ENCODE assay signal across 9 mouse cellular contexts in the genomic region with DNA sequence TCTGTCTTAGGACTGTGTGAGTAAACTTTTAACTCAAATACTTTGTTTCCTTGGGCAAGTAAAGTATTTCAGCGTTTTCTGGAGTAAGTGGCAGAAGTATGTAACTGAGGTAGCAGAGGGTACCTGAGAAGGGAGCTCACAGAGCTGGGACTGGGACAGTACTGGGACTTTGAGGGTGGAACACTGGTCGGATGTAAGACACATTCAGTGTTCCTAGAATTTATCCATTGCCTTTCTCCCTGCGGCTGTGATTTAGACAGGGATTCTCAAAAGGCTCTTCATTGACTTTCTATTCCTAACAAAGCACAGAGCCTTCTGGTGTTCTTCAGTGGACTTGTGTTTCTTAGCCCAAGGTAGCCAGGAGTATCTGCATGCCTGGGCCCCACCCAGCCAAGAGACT. TPM values are rescaled to one million over a fixed set of nuclear protein-coding genes. Genes with fewer than 3 reads are reported as not detected.
DNase-seq lines count a peak whose midpoint lies in the region; ATAC-seq and TF ChIP-seq lines count a peak whose summit lies in the region.
"Had no signal": no experiment of that assay in that cellular context is flagged by ENCODE, and none has a peak within 500 bp of the region (broad histone marks: within the 10 kb centered on the region; RNA-seq: fewer than 3 reads in every experiment).

No protein-coding gene starts in this region.

- H3K4me3 ChIP-seq in spleen, adult 2 months (ENCODE audit: extremely low read depth, insufficient read depth, insufficient read length) = peak overlapping the region; percentile 38; the same call in 1 of the 2 replicates
- H3K4me3 ChIP-seq in limb, embryonic 11.5 days (ENCODE audit: low read depth, low read length) = peak overlapping the region; percentile 55; the same call in 1 of the 2 replicates

- H3K9me3 ChIP-seq in limb, embryonic 11.5 days (ENCODE audit: control insufficient read depth, low read length) = no peaks in the 10 kb centered on the region

- H3K27ac ChIP-seq in spleen, adult 2 months (ENCODE audit: insufficient read depth, low read length) = peak overlapping the region; percentile 21; the same call in 1 of the 2 replicates
- no peak overlapping the region for H3K27ac ChIP-seq in limb, embryonic 11.5 days (replicated peaks; ENCODE audit: low read depth, low read length)

- TF ChIP-seq POLR2A in spleen, adult 2 months (IDR thresholded peaks at IDR 0.05; ENCODE audit: low read depth, low read length) = no peak

- DNase-seq in frontal cortex, postnatal 36 days (ENCODE audit: low spot score in 2 of 2) = peak; percentile 2 to 4
- DNase-seq in frontal cortex, postnatal 14 days (ENCODE audit: low spot score in 2 of 2) = no peak
- DNase-seq in spleen, adult 2 months (ENCODE audit: low read depth in 1 of 2, low spot score in 2 of 2) = no peak
- no peak for DNase-seq in spleen, adult 12 weeks (ENCODE audit: low spot score)
- DNase-seq in limb, embryonic 11.5 days (ENCODE audit: low spot score) = no peak
- no peak for DNase-seq in adrenal gland, adult 8-10 months
- no peak for DNase-seq in ovary, adult 18-20 months (ENCODE audit: low spot score)
- DNase-seq in adrenal gland, postnatal 14 days = no peak

- H3K4me2 ChIP-seq in limb, embryonic 11.5 days (ENCODE audit: low read depth, severe bottlenecking) = peak overlapping the region; percentile 95

- H3K4me1 ChIP-seq in spleen, adult 2 months (ENCODE audit: control insufficient read depth, insufficient read depth, insufficient read length) = no peaks in the 10 kb centered on the region; the same call in 1 of the 2 replicates
- H3K4me1 ChIP-seq in limb, embryonic 11.5 days (ENCODE audit: control insufficient read depth, insufficient read depth, low read length) = no peaks in the 10 kb centered on the region

- H3K27me3 ChIP-seq in spleen, adult 2 months (ENCODE audit: control insufficient read depth, insufficient read depth, low read length) = peaks cover 7% of the 10 kb centered on the region
- no peaks in the 10 kb centered on the region for H3K27me3 ChIP-seq in limb, embryonic 11.5 days (ENCODE audit: control insufficient read depth, insufficient read depth, low read length)

- no peak for TF ChIP-seq CTCF in spleen, adult 2 months (IDR thresholded peaks at IDR 0.05; ENCODE audit: extremely low read depth, insufficient read depth, insufficient read length, insufficient replicate concordance)

- ATAC-seq in limb, embryonic 11.5 days (ENCODE audit: insufficient number of reproducible peaks, low FRiP score, low TSS enrichment, low read depth) = no peak

- H3K9ac ChIP-seq in limb, embryonic 11.5 days (ENCODE audit: low read length) = no peak overlapping the region

- no peaks in the 10 kb centered on the region for H3K36me3 ChIP-seq in spleen, adult 2 months (ENCODE audit: control insufficient read depth, insufficient read depth, low read length)
- no peaks in the 10 kb centered on the region for H3K36me3 ChIP-seq in limb, embryonic 11.5 days (ENCODE audit: control insufficient read depth, insufficient read depth, low read length)

- 35% methylated on average over 3 of the region's 3 CpGs for WGBS in spleen, adult 2 months
- WGBS in limb, embryonic 11.5 days = 25% methylated on average over 3 of the region's 3 CpGs

RNA-seq across cellular contexts. Expression of a gene that starts 1.0 kb away (rescaled TPM):
- polyA plus RNA-seq in spleen, adult 2 months (2012; rRNA removed) = 3.4 and 4.6 TPM in 2 replicates
- polyA plus RNA-seq in limb, embryonic 11.5 days (2014; fragmentation: Nextera tagmentation; extraction: Ambion mirVana) = 2.9 and 4.7 TPM in 2 replicates
- total RNA-seq in adrenal gland, adult 8-10 months (2022) = 10 to 100 TPM in 1 of 4 experiments, 1 to 10 TPM in 3; 2.0 to 10.5 (median 3.6) TPM
- 2.6 and 2.7 TPM in 2 replicates for total RNA-seq in adrenal gland, postnatal 14 days (2021)
- total RNA-seq: neutrophil, adult 5-6 weeks had no signal

Comparison
In these comparisons a context has a peak if more than half of its experiments do, and no peak if none do; other contexts are left out.
1. DNase-seq: peak in frontal cortex, postnatal 36 days (2 of 2); none in frontal cortex, postnatal 14 days (0 of 2), spleen, adult 2 months (0 of 2), spleen, adult 12 weeks (single experiment), limb, embryonic 11.5 days (single experiment), adrenal gland, adult 8-10 months (single experiment), ovary, adult 18-20 months (single experiment) and adrenal gland, postnatal 14 days (single experiment).